Mouse (Mus musculus) layer of hippocampus, postnatal 14 days (tissue): ENCODE measurements at regions not wholly inside any gene's neighbourhood (a gene's known extent, or its start where the extent isn't known, plus 50 kb on each side); places are given as distances from the start of the nearest gene placed in this dataset.
"Not testable (repeated sequence)": the region's sequence is repeated elsewhere in the genome, so short reads cannot be mapped to it uniquely, and the experiment has no call there.

Experiments
- DNase-seq, 2 experiments: peaks; one replicate each; pipeline ENCODE4 v3.0.0; 2021 to 2022; ENCODE audit warnings: low spot score in 2 of 2, mixed read lengths in 1 of 2

DNA sequence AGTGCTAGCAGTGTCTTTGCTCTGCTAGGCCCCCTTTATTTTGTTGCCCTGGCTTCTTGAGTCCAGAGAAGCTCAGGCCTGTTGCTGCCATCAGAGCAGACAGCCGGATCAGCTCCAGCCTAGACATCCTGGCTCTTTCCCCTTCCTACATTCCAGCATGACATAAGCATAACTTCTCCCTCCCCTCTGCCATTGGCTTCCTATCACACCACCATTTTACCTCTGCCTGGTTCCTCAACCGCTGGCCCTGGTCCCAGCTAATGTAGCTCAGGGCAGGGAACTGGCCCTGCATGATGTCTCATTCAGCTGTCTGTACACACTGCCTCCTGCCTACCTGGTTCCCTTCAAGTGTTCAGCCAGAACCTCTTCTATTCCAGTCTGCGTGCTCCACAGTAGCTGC, 146.5 kb downstream of the Tmem121 start:
- DNase-seq: no peak

DNA sequence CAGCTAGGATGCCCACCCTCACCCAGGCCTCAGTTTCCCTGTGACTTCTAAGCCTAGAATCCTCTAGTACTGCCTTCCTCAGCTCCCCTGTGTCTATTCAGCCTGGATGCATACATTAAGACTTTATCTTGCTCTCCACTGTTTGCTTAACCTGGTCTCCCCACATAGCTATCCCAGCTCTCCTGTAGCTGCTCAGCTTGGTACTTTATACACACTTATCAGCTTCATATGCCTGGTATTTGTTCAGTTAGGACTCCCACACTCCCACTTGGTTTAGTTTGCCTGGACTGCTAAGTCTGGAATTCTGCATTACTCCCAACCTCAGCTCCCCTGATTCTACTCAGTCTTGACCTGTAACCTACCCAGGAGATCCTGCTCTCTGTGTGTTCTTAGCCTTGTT, 147.7 kb downstream of the Tmem121 start:
- DNase-seq: no peak

DNA sequence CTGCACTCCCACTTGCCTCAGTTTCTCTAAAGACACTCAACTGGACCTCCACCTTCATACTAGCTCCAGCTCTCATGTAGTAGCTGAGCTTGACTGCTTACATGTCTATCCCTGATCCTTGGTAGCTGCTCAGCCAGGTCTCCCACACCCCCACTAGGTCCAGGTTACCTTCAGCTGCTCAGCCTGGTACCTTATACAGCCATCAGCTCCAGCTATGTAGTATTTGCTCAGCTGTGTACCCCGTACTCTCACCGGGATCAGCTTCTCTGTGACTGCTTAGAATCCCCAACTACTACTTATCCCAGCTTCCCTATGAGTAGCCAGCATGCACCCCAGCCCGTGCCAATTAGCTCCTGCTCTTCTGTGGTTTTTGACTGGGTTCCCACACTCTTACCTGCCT, 148.1 kb downstream of the Tmem121 start:
- not testable (repeated sequence) for DNase-seq

DNA sequence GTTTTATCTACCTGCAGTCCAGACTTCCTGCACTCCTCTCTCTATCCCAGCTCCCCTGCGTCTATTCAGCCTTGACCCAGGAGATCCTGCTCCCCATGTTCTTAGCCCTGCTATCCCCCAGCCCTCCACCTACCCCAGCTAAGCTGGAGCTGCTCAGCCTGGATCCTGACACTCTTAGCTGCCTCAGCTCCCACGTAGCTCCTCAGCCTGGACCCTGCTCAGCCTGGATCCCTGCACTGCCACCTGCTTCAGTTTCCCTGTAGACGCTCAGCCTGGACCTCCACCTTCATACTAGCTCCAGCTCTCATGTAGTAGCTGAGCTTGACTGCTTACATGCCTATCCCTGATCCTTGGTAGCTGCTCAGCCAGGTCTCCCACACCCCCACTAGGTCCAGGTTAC, 151.5 kb downstream of the Tmem121 start:
- no peak for DNase-seq

DNA sequence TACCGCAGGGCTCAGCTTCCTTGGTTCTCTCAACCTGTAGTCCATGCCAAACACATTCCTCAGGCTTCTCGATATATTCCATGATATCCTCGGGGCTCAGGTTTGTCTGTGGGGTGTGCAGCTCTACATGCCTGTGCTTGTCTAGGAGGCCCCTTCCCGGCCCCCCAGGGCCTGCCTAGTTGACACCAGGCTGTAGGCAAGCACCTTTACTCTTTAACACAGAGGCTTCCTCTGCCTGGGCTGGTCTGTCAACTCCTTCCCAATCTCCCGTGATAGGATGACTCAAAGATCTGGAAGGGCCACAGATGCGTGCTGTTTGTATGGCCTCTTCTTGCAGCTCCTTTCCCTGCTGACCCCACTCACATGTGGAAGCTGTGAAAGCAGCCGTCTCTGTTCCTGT, 150.4 kb upstream of the Adam6b start:
- DNase-seq: no peak

DNA sequence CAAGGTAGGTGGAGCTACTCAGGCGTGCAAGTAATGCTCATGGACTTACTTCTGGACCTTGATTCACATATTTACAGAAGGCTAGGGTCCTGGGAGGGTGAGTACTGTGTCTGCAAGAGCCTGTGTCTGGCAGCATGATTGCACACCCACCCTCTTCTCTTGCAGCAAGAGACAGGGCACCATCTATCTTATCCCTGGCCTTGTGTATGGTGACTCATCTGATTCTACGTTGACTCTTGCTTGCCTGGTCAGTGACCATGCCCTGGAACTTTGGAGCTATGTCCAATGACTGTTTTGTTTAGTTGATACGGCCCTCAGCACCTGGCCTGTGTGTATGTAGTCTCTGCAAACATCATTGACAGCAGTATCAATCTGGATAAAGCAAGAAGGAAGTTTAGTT, 148.3 kb upstream of the Adam6b start:
- DNase-seq: no peak

DNA sequence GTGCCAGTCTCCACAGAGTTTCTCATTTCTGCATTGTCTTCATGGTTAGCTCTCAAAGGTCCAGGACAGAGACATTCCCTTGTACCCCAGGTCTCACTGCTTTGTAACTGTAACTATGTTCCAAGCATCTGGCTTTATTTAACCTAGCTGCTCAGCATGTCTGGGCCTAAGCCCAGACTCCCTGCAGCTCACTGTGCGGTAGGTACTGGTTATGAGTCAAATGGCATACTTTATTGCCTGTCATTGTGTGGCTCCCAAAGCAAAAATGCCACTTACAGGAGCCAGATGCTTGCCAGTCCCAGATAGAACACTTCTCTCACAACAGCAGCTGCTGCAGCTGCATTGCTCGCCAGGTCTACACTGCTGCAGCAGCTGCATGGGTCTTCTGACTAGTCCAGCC, 134.2 kb upstream of the Adam6b start:
- DNase-seq: no peak

DNA sequence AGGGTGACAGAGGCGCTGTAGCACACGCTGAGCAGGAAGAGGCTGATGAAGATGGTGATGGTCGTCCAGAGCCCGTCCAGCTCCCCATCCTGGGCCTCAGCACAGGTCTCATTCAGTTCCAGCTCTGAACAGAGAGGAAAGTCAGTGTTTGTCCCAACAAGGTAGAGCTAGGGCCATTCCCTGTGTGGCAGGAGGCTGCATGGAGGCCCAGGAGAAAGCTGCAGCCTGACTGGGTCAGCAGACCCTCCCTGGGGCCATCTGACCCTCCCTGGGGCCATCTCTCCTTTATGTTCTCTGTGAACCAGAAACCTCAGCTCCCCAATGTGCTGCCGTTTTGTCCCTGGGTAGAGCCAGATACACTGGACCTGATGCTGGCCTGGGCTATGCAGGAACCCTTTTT, 131.2 kb upstream of the Adam6b start:
- DNase-seq: no peak

DNA sequence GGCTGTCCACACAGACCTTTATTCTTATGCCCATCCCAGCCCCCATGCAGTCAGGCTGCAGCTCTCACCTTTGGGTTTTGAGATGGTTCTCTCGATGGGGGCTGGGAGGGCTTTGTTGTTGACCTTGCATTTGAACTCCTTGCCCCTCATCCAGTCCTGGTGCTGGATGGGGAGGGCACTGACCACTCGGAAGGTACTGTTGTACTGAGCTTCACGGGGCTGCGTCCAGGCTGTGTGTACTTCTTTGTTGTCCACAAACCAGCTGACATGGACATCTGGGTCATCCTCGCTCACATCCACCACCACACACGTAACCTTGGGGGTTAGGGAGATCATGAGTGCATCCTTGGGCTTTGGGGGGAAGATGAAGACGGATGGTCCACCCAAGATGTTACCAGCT, 129.3 kb upstream of the Adam6b start:
- no peak for DNase-seq

DNA sequence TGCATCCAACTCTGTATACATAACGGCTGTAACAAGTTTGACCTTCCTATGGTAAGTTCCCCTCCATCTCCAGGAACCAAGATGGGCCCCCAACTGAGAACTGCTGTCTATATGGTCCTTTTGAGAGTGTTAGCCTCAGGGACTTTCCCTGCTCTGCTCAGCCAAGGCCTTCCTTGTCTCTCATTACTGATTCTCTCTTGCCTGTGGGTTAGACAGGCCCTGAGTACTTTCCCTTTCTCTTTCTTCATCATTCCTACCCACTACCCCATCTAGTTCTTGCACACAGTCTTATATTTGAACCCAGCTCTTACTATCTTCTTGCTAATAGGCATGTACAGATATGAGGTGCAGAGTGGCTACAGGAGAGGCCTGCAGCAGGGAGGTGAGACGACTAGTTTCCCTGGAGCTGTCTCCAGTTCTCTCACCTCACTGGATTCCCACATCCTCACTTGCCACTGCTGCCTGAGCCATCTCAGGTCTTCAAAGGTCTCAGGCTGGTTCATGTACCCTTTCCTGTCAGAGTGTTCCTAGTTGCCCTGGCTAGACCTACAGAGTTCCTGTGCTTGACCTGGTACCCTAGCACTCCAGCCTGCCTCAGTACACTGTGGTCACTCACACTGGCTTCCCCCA, 126.8 kb upstream of the Adam6b start:
- DNase-seq: no peak

DNA sequence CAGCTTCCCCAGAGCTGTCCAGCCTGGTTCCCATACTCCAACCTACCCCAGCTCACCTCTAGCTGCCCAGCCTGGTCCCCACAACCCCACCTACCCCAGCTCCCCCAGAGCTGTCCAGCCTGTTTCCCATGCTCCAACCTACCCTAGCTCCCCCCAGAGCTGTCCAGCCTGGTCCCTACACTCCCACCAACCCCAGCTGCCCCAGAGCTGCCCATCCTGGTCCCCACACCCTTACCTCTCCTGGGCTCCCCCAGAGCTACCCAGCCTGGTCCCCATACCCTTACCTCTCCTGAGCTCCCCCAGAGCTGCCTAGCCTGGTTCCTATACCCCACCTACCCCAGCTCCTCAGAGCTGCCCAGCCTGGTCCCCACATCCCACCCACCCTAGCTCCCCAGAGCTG, 125.3 kb upstream of the Adam6b start:
- no peak for DNase-seq

DNA sequence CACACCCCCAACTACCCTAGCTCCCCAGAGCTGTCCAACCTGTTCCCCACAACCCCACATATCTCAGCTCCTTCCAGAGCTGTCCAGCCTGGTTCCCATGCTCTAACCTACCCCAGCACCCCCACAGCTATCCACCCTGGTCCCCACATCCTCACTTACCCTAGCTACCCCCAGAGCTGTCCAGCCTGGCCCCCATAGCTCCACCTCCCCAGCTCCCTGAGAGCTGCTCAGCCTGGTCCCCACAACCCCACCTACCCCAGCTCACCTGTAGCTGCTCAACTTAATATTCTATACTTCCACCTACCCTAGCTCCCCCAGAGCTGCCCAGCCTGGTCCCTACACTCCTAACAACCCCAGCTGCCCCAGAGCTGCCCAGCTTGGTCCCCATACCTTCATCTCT, 124.9 kb upstream of the Adam6b start:
- DNase-seq: no peak

DNA sequence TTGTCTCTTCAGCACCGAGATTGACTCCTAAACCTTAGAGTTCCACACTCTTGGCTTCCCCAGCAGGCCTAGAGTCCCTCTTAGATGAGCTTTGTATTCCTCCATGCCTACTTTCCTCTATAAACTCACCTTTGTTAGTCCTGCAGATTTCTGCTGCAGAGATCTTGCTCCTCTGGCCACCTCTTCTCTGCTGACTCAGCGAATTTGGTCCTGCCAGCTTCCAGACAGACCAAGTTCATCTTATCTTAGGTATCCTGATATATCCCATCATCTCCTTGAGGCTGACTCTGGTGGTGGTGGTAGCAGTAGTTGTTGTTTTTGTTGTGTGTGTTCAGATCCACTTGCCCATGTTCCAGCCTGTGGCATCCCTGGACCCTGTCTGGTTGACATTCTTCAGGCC, 123.5 kb upstream of the Adam6b start:
- DNase-seq: no peak

DNA sequence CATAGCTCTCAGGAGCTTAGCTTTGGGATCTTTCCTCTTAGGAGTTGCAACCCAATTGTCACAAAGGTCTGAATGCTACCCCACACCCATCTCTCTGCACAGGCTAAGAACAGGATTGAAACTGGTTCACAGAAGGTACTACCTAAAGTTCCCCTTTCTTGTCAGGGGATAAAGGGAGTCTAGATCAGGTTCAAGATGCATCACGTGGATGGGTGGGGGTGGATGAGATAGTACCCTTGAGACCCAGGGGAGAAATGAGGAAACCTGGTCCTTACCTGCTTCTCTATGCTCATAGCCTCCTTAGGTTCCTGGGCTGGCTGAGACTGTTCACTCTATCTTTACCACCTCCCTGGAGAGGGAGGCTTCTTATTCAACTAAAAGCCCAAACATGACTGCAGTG, 122.9 kb upstream of the Adam6b start:
- no peak for DNase-seq

DNA sequence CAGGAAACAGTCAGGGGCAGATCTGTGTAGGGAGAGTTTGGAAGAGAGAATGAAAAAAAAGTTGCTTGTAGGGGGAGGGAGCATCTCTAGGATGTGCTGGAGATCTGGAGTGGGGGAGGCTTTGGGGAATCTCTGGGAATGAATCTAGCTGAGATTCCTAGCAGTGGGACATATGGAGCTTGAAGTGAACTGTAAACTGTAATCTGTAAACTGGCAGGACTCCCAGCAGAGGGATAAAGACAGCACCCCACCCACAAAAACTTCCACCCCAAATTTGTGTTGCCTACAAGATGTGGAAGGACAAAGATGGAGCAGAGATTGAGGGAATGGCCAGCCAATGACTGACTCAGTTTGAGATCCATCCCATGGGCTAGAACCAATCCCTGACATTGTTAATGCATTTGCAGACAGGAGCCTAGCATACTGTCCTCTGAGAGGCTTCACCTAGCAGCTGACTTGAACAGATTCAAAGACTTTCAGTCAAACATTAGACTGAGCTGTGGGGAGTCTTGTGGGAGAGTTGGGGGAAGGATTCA, 87.7 kb upstream of the Adam6b start:
- no peak for DNase-seq

DNA sequence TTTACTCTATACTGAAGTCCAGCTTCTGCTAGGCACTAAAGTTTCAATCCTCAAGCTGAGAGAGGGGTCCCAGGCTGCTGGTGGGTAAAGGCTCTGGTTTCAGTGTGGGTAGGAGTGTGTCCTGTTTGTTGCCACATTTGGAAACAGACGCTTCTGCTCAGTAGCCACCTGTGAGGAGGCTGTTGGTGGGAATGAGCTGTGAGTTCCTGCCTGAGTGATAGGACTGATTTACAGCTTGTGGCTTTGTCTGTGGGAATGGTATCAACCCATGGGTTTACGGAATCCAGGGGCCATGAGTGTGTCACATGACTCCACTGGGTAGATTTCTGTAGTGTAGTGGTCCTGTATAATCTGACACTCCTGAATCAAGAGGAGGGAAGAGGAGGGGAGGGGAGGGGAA, 86.5 kb upstream of the Adam6b start:
- no peak for DNase-seq

DNA sequence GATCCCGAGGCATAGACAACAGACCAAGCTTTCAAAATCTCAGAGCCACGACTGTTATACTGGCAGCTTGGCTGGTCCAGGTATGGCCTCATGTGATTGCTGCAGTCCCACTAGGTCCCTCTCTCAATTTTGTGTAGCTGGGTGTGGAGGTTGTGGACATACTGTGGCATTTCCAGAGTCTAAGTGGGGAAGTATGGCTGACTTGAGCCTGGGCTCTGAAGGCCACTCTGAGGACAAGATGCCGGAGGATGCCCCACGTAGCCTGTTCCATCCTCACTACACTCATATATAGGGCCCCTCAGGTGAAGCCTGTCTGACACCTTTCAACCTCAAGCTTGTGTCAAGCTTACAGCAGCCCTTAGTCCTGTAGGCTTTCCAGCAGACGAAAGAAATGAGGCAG, 78.2 kb upstream of the Adam6b start:
- DNase-seq: no peak

DNA sequence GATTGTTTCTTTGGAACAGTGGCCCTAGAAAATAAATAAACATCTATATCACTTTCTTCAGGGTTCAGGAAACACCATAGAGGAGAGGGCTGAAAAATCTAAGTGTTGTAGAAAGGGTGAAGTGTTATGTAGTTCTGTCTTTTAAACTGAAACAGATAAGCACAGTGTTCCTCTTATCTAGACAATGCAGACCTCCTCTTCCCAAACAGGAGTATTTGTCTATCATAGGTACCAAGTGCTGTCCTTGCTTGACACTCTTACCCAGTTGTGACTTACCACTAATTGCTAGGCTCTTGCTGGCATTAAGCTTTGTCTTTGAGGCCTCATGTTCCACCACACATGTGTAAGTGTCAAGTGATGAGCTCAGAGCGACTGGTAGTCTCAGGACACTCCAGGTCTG, 75.3 kb upstream of the Adam6b start:
- no peak for DNase-seq

DNA sequence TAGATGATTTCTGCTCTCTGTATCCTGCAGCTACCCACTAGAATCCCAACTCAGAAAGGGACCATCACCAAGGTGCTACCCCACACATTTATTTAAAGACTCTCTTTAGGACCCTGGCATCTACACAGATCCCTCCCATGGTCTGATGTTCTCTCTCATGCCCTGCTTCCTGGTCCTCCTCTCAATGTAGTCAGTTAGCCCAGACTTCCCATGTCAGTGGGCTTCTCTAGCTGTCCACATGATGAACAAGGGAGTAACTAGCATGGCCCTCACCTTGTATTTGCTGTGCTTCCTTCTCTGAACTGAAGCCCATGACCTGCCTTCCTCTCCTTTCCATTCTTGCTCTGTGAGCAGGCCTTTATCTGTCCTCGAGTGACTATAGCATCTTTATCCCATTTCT, 71.8 kb upstream of the Adam6b start:
- DNase-seq: no peak

DNA sequence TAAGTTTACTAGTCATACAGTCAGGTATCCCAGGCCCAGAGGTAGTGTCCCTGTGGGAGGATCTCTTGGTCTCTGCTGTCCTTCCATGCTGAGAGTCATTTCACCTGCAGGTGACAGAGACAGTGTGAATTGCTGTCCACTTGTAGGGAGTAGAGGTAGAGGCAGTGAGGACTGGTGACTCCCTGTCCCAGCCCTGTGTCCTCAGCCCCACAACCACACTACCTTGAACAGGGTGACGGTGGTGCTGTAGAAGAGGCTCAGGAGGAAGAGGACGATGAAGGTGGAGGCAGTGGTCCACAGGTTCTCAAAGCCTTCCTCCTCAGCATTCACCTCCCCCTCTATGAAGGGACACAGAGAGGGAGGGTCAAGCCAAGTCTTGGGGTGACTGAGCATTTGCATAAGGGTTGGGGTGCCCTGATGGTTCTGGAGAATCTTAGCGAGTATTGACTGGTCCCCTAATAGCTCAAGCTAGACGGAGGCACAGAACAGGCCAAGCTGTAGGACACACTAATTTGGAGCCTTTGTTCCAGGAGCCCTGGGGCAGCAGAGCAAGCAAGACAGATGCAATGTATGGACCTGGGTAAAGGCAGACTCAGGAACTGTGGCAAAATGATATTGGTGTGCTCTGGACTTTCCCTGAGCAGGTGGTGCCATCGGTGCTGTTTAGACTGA, 70.4 kb upstream of the Adam6b start:
- no peak for DNase-seq

DNA sequence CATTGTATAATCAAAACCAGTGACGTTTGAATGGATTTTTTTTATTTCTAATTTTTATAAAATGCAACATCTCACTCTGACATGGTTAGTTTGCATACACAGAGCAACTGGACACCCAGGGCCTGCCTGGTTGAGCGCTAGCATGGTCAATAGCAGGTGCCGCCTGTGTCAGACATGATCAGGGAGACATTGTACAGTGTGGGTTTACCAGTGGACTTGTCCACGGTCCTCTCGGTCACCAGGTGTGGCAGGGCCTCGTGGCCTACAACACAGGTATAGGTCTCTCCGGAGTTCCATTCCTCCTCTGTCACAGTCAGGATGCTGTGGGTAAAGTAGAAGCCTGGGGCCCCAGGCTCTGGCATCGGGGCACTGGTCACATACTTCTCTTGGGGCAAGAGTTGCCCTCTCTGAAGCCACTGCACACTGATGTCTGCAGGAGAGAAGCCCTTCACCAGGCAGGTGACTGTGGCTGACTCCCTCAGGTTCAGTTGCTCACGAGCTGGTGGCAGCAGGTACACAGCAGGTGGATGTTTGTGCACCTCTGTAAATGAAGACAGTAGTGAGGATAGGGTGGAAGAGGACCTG, 68.5 kb upstream of the Adam6b start:
- no peak for DNase-seq

DNA sequence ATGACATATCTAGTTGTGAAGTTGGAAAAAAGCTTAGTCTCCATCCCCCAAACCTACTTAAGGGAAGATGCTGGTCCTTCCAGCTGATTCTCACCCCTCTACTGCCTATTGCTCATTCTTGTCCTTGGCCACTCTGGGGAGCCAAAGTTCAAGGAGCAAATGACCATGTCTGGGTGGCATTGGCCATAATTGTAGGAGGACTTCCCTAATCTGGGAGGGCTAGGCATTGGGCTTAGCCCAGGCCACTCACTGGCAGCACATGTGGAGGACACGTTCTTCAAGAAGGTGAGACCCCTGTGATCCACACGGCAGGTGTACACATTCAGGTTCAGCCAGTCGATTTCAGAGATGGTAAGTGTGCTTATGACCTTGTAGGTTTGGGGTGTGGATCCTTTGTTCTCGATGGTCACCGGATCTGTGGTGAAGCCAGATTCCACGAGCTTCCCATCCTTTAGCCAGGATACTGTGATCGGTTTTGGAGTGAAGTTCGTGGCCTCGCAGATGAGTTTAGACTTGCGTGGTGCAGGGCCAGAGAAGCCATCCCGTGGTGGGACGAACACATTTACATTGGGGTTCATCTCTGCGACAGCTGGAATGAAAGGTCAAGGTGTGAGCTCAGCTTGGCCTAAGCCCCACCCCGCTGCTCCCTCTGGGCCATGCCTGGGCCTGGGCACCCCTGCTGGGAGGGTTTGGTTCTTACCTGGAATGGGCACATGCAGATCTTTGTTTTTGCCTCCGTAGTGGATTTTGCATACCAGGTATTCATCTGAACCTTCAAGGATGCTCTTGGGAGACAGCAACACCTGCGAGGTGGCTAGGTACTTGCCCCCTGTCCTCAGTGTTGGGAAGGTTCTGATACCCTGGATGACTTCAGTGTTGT, 67.4 kb upstream of the Adam6b start:
- DNase-seq: no peak
